Mouse (Mus musculus) stomach, postnatal 0 days (tissue): ENCODE data around the gene Col18a1.

ENCODE experiments used
- CTCF ChIP-seq: IDR thresholded peaks from 2 replicates; pipeline ENCODE4 v1.5.1; 2016; ENCODE audit warnings: antibody characterized with exemption, low read depth, mild to moderate bottlenecking, moderate library complexity
- EP300 ChIP-seq: optimal IDR thresholded peaks from 2 replicates; pipeline ENCODE3; 2016; ENCODE audit warnings: antibody characterized with exemption

DNA sequence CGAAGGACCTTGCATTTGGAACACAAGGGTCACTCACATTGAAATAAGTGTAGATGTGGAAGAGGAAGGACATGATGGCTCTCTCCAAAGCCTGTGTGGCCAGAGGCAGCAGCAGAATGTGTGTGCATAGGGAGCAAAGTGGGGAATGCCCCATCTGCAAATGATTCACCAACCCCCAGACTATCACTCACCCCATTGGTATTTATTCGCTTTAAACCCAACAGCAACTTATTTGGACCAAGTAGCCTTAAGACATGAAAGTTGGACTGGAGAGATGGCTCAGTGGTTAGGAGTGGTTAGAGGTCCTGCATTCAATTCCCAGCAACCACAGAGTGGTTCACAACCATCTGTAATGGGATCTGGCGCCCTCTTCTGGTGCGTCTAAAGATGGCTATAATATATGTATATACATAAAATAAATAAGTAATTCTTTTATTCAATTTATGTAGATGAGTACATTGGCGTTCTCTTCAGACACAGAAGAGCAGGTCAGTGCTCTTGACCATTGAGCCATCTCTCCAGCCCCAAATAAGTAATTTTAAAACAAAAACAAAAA is 31.0 kb downstream of the Col18a1 start:
- TF ChIP-seq CTCF (peak; percentile 42), EP300 (no peak)
